Mouse (Mus musculus) spleen, adult 2 months (tissue): Measurements from ENCODE around the gene Efl1.

Experiments
- CTCF ChIP-seq: fragments of 200-500 bp; IDR thresholded peaks from 2 replicates; pipeline ENCODE4 v1.5.1; 2011; ENCODE audit warnings: mild to moderate bottlenecking, inconsistent platforms; ENCODE audit not compliant: insufficient read depth, insufficient read length, insufficient replicate concordance; ENCODE audit errors: extremely low read depth
- POLR2A ChIP-seq: fragments of 200-500 bp; IDR thresholded peaks from 2 replicates; pipeline ENCODE4 v1.6.1; 2011; ENCODE audit warnings: low read depth, low read length, inconsistent platforms

DNA sequence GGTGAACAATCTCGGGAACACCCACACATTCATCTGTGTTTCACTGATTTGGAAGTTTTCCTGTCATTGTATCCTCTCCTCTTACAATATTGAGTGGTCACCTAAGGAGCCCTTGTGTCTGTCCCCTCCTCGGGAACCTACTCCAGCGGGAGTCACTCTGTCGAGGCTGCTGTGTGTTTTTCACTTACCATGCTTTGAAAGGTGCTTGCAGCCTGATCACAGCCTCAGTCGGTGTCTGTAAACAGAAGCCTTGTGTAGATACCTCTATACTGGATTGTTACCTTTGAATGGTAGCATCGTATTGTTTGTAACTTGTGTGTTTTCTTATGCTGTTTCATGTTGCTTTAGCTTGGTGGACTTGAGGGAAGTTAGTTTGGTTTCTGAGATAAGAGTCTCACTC lies 85.6 kb downstream of the Efl1 start:
- TF ChIP-seq POLR2A (no peak), CTCF (no peak)
